Mouse (Mus musculus) gastrocnemius, postnatal 14 days (tissue): ENCODE results near the gene Mrpl2. TPM values are rescaled to one million over a fixed set of nuclear protein-coding genes. Genes with fewer than 3 reads are reported as not detected.

Source experiments
- DNase-seq: peaks from one replicate; pipeline ENCODE4 v3.0.0; 2021; ENCODE audit warnings: mixed read lengths
- intact Hi-C: fragments of 180-260 bp; cut with DNase I; formaldehyde crosslinking; loops from one replicate; pipeline ENCODE4 v1.15.1; 2025; ENCODE audit warnings: low total_unique reads
- total RNA-seq, 2 experiments: library from RNA; stranded (reverse); gene quantifications; 2 replicates each; pipeline ENCODE4 v1.2.3; 2021

Mrpl2 gene
- total RNA-seq, 2 experiments from 2014 or later = 102 to 107 TPM

GRCm38 (mm10) chr17:46623819-46624557 is 22.0 kb upstream of the Mrpl2 start:
- intact Hi-C loops = no loop called here
- no peak for DNase-seq

- no peak for DNase-seq
- intact Hi-C loops = no loop called here
Observed at GRCm38 (mm10) chr17:46624598-46624997, 21.4 kb upstream of the Mrpl2 start.

GRCm38 (mm10) chr17:46627409-46627808 is 18.6 kb upstream of the Mrpl2 start:
- no peak for DNase-seq
- intact Hi-C loops = no loop called here

DNA sequence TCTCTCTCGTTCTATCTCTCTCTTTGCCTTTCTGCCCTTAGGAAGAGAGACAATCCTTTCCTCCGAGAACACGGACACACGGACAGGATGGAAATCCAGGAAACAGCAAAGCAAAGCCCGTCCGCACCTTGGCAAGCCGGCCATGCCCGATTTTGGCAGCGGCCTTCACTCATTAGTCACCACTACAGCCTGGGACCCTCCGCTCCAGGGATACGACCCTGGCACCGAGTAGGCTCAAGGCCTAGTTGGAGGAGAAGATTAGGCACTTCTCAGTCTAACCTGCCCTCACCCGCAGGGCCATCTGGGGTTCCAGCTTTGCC is 17.6 kb upstream of the Mrpl2 start:
- DNase-seq = no peak

GRCm38 (mm10) chr17:46628791-46629684 is 17.0 kb upstream of the Mrpl2 start, which contains the start of gene Ptk7:
TSS of gene Ptk7 (minus strand) at chr17:46629504.
- DNase-seq = peak; percentile 76
- intact Hi-C loops = no loop called here

More for the DNA sequence above, 17.6 kb upstream of the Mrpl2 start:
- intact Hi-C loops = no loop called here

DNA sequence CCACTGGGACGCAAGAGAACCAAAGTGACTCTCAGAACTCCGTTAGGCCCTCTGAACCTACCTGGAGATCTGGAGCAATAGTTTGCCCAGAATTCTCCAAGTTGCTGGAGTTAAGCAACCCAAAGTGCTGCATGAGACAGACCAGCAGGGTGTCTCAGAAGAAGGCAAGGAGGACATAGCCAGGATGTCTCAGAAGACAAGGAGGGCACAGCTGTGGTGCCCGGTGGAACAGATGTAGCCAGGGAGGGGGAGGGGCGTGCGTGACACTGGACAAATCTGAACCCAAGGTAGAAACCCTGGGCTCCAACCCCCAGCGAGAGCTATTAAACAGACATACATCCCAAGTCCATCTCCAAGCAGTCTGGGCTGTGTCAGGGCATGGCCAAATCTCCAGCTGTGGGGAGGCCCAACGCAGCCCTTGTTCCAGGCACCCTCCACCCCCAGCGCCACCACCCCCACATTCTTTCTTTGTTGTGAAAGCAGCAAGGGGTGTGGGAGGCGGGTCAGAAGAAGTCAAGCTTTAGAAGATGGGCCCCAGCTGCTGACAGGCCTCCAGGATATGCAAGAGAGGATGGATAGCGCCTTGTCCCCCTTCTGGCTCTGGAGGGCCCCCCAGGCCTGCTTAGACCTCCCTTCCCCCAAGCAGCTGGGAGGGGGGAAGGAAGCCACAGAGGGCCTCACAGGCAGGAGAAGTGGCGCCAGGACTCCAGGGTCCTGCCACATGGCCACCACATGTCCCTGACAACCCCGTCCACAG is 16.2 kb upstream of the Mrpl2 start:
- intact Hi-C loops = loop anchor here (5.0 kb wide), 1 partner anchor 38 kb away; no protein-coding TSS in a partner anchor
- DNase-seq = no peak

DNA sequence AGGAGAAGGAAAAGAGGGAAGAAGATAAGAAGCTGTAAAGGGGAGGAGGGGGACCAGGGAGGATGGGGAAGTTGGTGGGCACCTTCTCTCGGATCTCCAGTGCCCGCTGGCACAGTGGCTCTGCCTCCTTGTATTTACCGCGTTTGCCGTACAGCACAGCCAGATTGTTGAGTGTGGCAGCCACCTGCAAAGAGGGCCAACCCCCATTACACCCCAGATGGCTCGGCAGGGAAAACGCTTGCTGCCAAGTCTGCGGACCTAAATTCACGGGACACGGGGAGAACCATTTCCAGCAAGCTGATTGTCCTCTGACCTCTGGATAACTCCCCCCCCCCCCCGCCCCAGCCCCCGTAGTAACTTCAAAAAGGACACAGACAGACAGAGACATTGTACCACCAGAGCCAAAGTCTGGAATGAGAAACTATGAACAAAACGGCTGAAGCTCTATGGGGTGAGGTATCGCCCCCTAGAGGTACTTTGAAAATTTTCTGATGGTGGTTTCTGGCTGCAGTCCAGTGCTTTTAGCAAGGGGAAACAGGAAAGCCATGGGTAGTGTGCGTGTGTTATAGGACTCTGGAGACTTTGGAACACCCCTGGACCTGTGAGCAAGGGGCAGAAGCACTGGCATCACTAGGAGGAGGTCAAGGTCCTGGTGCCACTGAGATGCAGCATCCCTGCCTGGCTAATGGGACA is 9.1 kb upstream of the Mrpl2 start:
- intact Hi-C loops = loop anchor here (5.0 kb wide), 1 partner anchor 110 kb away; no protein-coding TSS in a partner anchor
- peak; percentile 63 for DNase-seq

GRCm38 (mm10) chr17:46639929-46640328 is 6.1 kb upstream of the Mrpl2 start:
- DNase-seq = no peak
- intact Hi-C loops = loop anchor here (5.0 kb wide), 1 partner anchor 113 kb away; no protein-coding TSS in a partner anchor

- intact Hi-C loops = no loop called here
- no peak for DNase-seq
Observed at GRCm38 (mm10) chr17:46642060-46642459, 4.0 kb upstream of the Mrpl2 start.

- DNase-seq = no peak
- intact Hi-C loops = no loop called here
Observed at GRCm38 (mm10) chr17:46644152-46644805, 1.8 kb upstream of the Mrpl2 start.

GRCm38 (mm10) chr17:46644916-46645475 is 1.0 kb upstream of the Mrpl2 start:
- DNase-seq = peak; percentile 48
- intact Hi-C loops = no loop called here

GRCm38 (mm10) chr17:46646322-46646662 is 263 bp downstream of the Mrpl2 start:
- DNase-seq = no peak
- intact Hi-C loops = no loop called here

DNA sequence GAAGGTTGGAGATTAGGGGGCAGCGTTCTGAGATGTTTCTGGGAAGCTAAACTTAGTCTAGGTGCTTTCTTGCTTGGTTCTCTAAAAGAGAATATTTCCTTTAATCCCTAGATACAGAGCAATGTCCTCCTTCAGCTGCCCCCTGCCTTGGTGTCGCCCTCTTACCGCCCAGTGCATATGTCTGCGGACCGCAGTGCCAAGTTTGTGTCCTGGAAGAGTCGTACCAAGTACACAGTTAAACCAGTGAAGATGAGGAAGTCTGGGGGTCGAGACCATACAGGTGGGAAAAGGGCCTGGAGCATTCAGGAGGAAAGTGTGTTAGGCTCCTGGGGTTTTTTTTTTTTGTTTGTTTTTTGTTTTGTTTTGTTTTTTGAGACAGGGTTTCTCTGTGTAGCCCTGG is 1.2 kb downstream of the Mrpl2 start:
- intact Hi-C loops = no loop called here
- DNase-seq = no peak

GRCm38 (mm10) chr17:46648436-46648835 is 2.4 kb downstream of the Mrpl2 start:
- DNase-seq = no peak
- intact Hi-C loops = no loop called here

DNA sequence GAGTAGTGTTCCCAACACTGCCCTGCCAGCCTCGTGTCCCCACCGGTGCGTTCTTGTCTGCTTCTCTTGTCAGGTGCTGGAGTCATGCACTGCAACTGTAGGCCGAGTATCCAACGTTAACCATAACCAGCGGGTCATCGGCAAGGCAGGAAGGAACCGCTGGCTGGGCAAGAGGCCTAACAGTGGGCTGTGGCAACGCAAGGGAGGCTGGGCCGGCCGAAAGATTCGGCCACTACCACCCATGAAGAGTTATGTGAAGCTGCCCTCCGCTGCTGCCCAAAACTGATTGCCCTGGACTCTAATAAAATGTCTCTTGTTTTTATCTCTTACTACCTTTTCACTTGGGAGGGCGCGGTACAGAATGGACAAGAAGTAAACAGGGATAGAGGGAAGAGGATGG is 3.8 kb downstream of the Mrpl2 start:
- DNase-seq = no peak
- intact Hi-C loops = no loop called here

DNA sequence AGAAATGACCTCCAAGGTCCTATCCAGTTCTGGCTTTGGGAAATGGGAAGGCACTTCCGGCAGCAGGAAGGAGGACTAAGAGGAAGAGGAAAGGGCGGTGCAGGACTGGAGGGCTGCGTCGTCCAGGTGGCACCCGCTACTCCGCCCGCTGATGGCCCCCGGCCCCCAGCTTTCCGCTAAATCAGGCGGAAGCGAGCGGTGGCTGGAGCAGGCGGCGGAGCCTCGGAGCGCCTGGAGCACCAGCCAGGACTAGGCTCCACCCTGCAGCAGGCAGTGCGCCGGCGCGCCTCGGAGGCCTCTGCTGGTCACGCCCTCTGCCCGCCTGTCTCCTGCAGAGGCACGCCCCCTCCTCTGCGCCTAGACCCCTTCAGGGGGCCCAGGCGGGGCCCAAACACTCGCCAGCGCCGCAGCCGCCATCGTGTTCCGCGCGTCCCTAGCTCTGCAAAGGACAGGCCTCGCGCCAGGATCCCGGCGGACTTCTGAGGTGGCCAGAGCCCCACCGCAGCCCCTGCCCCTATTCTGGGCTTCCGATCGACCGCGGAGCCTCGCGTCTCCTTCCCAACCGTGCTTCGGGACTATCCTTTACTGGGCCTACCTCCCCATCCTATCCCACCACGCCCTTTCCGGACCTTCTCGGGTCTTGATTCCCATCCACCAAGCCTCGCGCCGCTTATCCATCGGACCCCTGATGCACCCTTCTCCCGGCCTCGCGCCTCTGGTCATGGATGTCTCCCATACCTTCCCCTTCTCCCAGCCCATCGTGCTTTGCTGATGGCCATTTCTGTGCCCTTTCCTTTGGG is 4.4 kb downstream of the Mrpl2 start, which contains the start of gene Cul7:
Cul7 (plus strand) TSS at position 106 of the 800 bp plus-strand sequence.
- intact Hi-C loops = no loop called here
- peak; percentile 96 for DNase-seq

- intact Hi-C loops = no loop called here
- no peak for DNase-seq
Observed at GRCm38 (mm10) chr17:46651292-46651691, 5.3 kb downstream of the Mrpl2 start.
